Mouse (Mus musculus) ES-Bruce4 (cell line): ENCODE measurements around the gene Dlg1. TPM values are rescaled to one million over a fixed set of nuclear protein-coding genes. Genes with fewer than 3 reads are reported as not detected.

Experiments used
- H3K27ac ChIP-seq: 2 replicates; pipeline ENCODE4 v1.5.1; 2012; ENCODE audit warnings: low read length, inconsistent platforms; ENCODE audit not compliant: insufficient read depth
- H3K27me3 ChIP-seq: 2 replicates; pipeline ENCODE4 v1.6.1; 2012; ENCODE audit warnings: mild to moderate bottlenecking, low read length, inconsistent platforms; ENCODE audit not compliant: control insufficient read depth, poor library complexity, insufficient read depth, severe bottlenecking
- H3K36me3 ChIP-seq: 2 replicates; pipeline ENCODE4 v1.6.1; 2012; ENCODE audit warnings: inconsistent platforms, mild to moderate bottlenecking, low read length, moderate library complexity; ENCODE audit not compliant: control insufficient read depth, poor library complexity, insufficient read depth, severe bottlenecking
- H3K4me1 ChIP-seq: one replicate; pipeline ENCODE4 v1.8.1; 2011; ENCODE audit warnings: low read length; ENCODE audit not compliant: control insufficient read depth, insufficient read depth
- H3K4me3 ChIP-seq: 2 replicates; pipeline ENCODE4 v1.5.1; 2011; ENCODE audit warnings: low read depth, mild to moderate bottlenecking, low read length
- H3K9ac ChIP-seq: 2 replicates; pipeline ENCODE4 v1.6.1; 2012; ENCODE audit warnings: low read depth, mild to moderate bottlenecking, inconsistent platforms; ENCODE audit not compliant: poor library complexity, severe bottlenecking
- H3K9me3 ChIP-seq: replicated peaks from 2 replicates; pipeline ENCODE4 v1.6.1; 2012; ENCODE audit warnings: mild to moderate bottlenecking, low read length, inconsistent platforms; ENCODE audit not compliant: control insufficient read depth, poor library complexity, insufficient read depth, severe bottlenecking
- CTCF ChIP-seq: IDR thresholded peaks from one replicate; pipeline ENCODE4 v1.8.1; 2011; ENCODE audit warnings: low read depth, low read length
- EP300 ChIP-seq: IDR thresholded peaks from 2 replicates; pipeline ENCODE4 v1.6.1; 2011; ENCODE audit warnings: low read depth, low read length; ENCODE audit not compliant: insufficient read depth
- POLR2A ChIP-seq: IDR thresholded peaks from one replicate; pipeline ENCODE4 v1.8.1; 2011; ENCODE audit warnings: low read length; ENCODE audit not compliant: insufficient read depth
- polyA plus RNA-seq: library from polyadenylated mRNA; stranded (reverse); fragments of >200 nt; gene quantifications from 2 replicates; pipeline ENCODE4 v1.2.4, GENCODE M21; 2011; ENCODE audit warnings: low read depth; ENCODE audit not compliant: missing spikeins, insufficient read depth, insufficient read length

Dlg1 gene
- polyA plus RNA-seq, 1 experiment = 154 TPM

DNA sequence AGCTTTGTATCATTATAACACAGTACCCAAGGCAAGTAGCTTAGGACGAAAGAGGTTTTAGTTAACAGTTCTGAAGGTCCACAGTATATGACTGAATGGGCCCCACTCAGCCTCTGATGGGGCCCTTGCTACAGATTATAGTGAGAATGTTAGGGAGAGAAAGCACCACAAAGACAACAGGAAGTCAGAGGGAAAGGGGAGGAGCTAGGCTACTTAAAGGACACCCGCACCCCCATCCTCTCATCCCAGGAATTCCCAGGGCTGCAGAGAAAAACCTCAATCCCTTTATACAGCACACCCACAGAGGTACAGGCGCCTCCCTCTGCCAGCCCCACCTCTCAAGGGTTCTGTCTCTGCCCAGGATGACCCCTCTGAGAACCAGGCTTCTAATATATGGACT, 32.2 kb upstream of the Dlg1 start:
- Histone ChIP-seq H3K9ac (no peak overlapping the region), H3K27ac (no peak overlapping the region), H3K4me3 (no peak overlapping the region), H3K4me1 (no peaks in the 10 kb centered on the region), H3K9me3 (no peaks in the 10 kb centered on the region), H3K36me3 (no peaks in the 10 kb centered on the region), H3K27me3 (no peaks in the 10 kb centered on the region)
- no peak for TF ChIP-seq CTCF
- no peak for TF ChIP-seq POLR2A
- TF ChIP-seq EP300 = no peak

- Histone ChIP-seq H3K27me3 (no peaks in the 10 kb centered on the region), H3K9me3 (no peaks in the 10 kb centered on the region), H3K9ac (no peak overlapping the region), H3K36me3 (no peaks in the 10 kb centered on the region), H3K4me3 (no peak overlapping the region), H3K27ac (no peak overlapping the region), H3K4me1 (no peaks in the 10 kb centered on the region)
- TF ChIP-seq CTCF = no peak
- no peak for TF ChIP-seq EP300
- TF ChIP-seq POLR2A = no peak
Observed at GRCm38 (mm10) chr16:31634371-31634770, 28.9 kb upstream of the Dlg1 start.

DNA sequence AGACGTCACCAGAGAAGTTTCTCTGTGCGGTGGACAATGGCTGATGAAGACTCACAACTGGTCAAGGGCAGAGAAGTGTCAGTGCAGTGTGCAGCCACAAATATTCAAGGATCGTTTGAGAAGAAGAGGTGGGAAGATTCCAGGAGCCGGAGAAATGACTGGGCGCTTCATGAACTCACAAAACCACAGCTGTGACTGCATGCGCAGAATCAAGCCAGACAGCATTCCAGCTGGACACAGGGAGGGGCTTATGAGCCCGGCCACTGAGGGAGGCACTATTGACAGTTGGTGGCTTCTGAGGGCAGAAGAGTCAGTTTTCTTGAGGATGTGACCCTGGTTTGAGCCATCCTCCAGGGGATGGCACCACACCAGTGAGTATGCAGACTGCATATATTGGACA, 24.9 kb upstream of the Dlg1 start:
- Histone ChIP-seq H3K27me3 (no peaks in the 10 kb centered on the region), H3K4me1 (no peaks in the 10 kb centered on the region), H3K9ac (no peak overlapping the region), H3K27ac (no peak overlapping the region), H3K9me3 (no peaks in the 10 kb centered on the region), H3K4me3 (no peak overlapping the region), H3K36me3 (no peaks in the 10 kb centered on the region)
- TF ChIP-seq POLR2A (no peak), EP300 (no peak), CTCF (no peak)

- H3K36me3 ChIP-seq = no peaks in the 10 kb centered on the region
- H3K27ac ChIP-seq = no peak overlapping the region
- TF ChIP-seq EP300 (no peak), POLR2A (no peak), CTCF (no peak)
- H3K9ac ChIP-seq = no peak overlapping the region
- H3K4me3 ChIP-seq = no peak overlapping the region
- H3K9me3 ChIP-seq = no peaks in the 10 kb centered on the region
- no peaks in the 10 kb centered on the region for H3K4me1 ChIP-seq
- no peaks in the 10 kb centered on the region for H3K27me3 ChIP-seq
Observed at GRCm38 (mm10) chr16:31639946-31640345, 23.3 kb upstream of the Dlg1 start.

DNA sequence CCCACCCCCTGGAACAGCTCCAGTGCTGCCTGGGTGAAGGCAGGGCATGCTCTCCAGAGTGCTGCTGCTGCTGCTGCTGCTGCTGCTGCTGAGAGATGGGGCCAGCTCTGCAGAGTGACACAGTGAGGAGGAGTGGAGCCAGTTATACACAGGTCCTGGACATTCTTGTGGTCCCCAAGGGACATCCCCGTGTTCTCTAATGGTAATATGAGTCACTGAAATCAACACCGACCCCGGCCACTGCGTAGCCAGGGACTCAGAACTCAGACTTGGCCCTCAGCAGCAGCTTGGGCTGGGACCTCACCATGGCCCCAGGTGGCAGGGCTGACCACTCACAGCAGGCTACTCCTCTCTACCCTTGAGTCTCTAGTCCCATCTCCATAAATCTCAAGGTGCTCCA, 21.5 kb upstream of the Dlg1 start:
- H3K27ac ChIP-seq = no peak overlapping the region
- H3K4me1 ChIP-seq = no peaks in the 10 kb centered on the region
- TF ChIP-seq CTCF = no peak
- TF ChIP-seq POLR2A = no peak
- TF ChIP-seq EP300 = no peak
- no peaks in the 10 kb centered on the region for H3K9me3 ChIP-seq
- H3K27me3 ChIP-seq = no peaks in the 10 kb centered on the region
- H3K9ac ChIP-seq = no peak overlapping the region
- no peak overlapping the region for H3K4me3 ChIP-seq
- no peaks in the 10 kb centered on the region for H3K36me3 ChIP-seq

- Histone ChIP-seq H3K9me3 (no peaks in the 10 kb centered on the region), H3K36me3 (no peaks in the 10 kb centered on the region), H3K27ac (no peak overlapping the region), H3K9ac (no peak overlapping the region), H3K4me3 (no peak overlapping the region), H3K27me3 (no peaks in the 10 kb centered on the region), H3K4me1 (peaks cover 2% of the 10 kb centered on the region)
- TF ChIP-seq CTCF (no peak), EP300 (no peak), POLR2A (no peak)
Observed at GRCm38 (mm10) chr16:31647221-31647620, 16.0 kb upstream of the Dlg1 start.
